Mouse (Mus musculus) hindbrain, embryonic 11.5 days (tissue): Measurements from ENCODE around the gene Pla2g4e. TPM values are rescaled to one million over a fixed set of nuclear protein-coding genes. Genes with fewer than 3 reads are reported as not detected.
A peak's percentile ranks its signal among the peaks of the same experiment; 100 is the strongest.
"Not testable (repeated sequence)": the region's sequence is repeated elsewhere in the genome, so short reads cannot be mapped to it uniquely, and the experiment has no call there.

Experiments used
- ATAC-seq: fragments of 200-750 bp; cut with Nextera tagmentation; 2 replicates; pipeline ENCODE4 v1.8.0; 2017; ENCODE audit warnings: mild to moderate bottlenecking, moderate TSS enrichment, moderate library complexity; ENCODE audit not compliant: low FRiP score
- DNase-seq: peaks from one replicate; pipeline ENCODE4 v3.0.0-alpha.2; 2015; ENCODE audit warnings: low spot score
- H3K27ac ChIP-seq: fragments of 300-500 bp; sonication (generic); 2 replicates; pipeline ENCODE4 v1.5.1; 2014; ENCODE audit warnings: mild to moderate bottlenecking, low read depth, low read length
- H3K27me3 ChIP-seq: fragments of 300-500 bp; sonication (generic); 2 replicates; pipeline ENCODE4 v1.6.1; 2014; ENCODE audit warnings: mild to moderate bottlenecking, low read length, moderate library complexity, mixed read lengths; ENCODE audit not compliant: control insufficient read depth, insufficient read depth
- H3K36me3 ChIP-seq: fragments of 300-500 bp; sonication (generic); 2 replicates; pipeline ENCODE4 v1.6.1; 2014; ENCODE audit warnings: mild to moderate bottlenecking, low read length, moderate library complexity, mixed read lengths; ENCODE audit not compliant: control insufficient read depth, insufficient read depth
- H3K4me1 ChIP-seq: fragments of 300-500 bp; sonication (generic); replicated peaks from 2 replicates; pipeline ENCODE4 v1.6.1; 2014; ENCODE audit warnings: low read length, mixed read lengths; ENCODE audit not compliant: control insufficient read depth, insufficient read depth
- H3K4me2 ChIP-seq: fragments of 300-500 bp; sonication (generic); replicated peaks from 2 replicates; pipeline ENCODE4 v1.6.1; 2014; ENCODE audit warnings: mild to moderate bottlenecking, low read depth, low read length
- H3K4me3 ChIP-seq: fragments of 300-500 bp; sonication (generic); 2 replicates; pipeline ENCODE4 v1.5.1; 2014; ENCODE audit warnings: low read depth, low read length
- H3K9ac ChIP-seq: fragments of 300-500 bp; sonication (generic); 2 replicates; pipeline ENCODE4 v1.6.1; 2014; ENCODE audit warnings: low read depth, low read length
- H3K9me3 ChIP-seq: fragments of 300-500 bp; sonication (generic); 2 replicates; pipeline ENCODE4 v1.6.1; 2016; ENCODE audit warnings: low read length; ENCODE audit not compliant: control insufficient read depth
- WGBS: fragments of 180-500 bp; shearing (Covaris S2); extraction: QIAGEN DNeasy Blood & Tissue Kit; methylation state at CpG from one replicate; pipeline ENCODE4 v1.1.7; 2014; 5-methylcytosine and 5-hydroxymethylcytosine counted together
- polyA plus RNA-seq: library from polyadenylated mRNA; unstranded; fragments of >200 nt; fragmentation: Nextera tagmentation; extraction: Ambion mirVana; gene quantifications from 2 replicates; pipeline ENCODE4 v1.2.1, GENCODE M21; 2014

Gene Pla2g4e
- polyA plus RNA-seq, 1 experiment from 2014 or later = 0.31 TPM

GRCm38 (mm10) chr2:120245421-120246016 lies 384 bp upstream of the Pla2g4e start:
- Histone ChIP-seq H3K9ac (peak overlapping the region; percentile 48), H3K9me3 (no peaks in the 10 kb centered on the region), H3K27ac (no peak overlapping the region), H3K27me3 (no peaks in the 10 kb centered on the region; the same call in 1 of the 2 replicates), H3K4me3 (peak overlapping the region; percentile 38), H3K4me1 (no peaks in the 10 kb centered on the region), H3K36me3 (no peaks in the 10 kb centered on the region), H3K4me2 (peak overlapping the region; percentile 64)
- no peak for ATAC-seq
- 12% methylated on average over 9 of the region's 9 CpGs for WGBS
- no peak for DNase-seq

GRCm38 (mm10) chr2:120243995-120244394 lies 1.1 kb downstream of the Pla2g4e start:
- whole genome bisulfite sequencing = 77% methylated on average over 2 of the region's 2 CpGs
- Histone ChIP-seq H3K4me1 (no peaks in the 10 kb centered on the region), H3K9ac (no peak overlapping the region), H3K27ac (no peak overlapping the region), H3K9me3 (no peaks in the 10 kb centered on the region), H3K4me3 (no peak overlapping the region), H3K36me3 (no peaks in the 10 kb centered on the region), H3K4me2 (no peak overlapping the region), H3K27me3 (no peaks in the 10 kb centered on the region; the same call in 1 of the 2 replicates)
- ATAC-seq (no peak), DNase-seq (no peak)

DNA sequence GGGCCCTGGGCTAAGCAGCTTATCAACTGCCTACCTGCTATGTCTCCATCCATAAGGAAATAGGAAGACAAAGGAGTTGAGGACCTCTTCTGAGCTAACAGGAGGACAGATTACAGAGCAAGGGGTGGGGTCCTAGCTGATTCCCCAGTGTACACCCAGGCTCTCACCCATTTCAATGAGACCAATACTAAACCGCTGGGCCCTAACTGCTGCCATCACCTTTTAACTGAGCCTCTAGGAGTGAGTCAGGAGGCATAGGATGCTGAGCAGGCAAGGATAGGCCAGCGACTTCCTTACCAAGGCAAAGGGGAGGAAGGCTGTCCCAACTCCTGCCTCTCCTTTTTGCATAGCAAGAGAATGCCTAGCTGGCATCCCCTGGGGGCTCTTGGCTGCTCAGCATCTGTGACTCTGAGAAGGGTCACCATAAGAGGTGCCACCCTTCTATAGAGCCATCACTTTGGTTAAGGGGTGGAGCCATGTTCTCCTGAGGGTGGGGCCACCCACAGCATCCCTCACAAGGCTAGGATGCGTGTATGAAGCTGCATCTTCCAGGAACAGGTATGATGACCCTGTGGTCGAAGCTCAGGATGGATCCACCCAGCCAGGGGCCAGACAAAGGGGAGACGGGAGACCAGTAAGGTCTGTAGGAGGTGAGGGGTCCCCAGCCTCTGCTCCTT lies 2.2 kb downstream of the Pla2g4e start:
- ATAC-seq (no peak), DNase-seq (no peak)
- Histone ChIP-seq H3K9ac (no peak overlapping the region), H3K4me2 (no peak overlapping the region), H3K4me1 (no peaks in the 10 kb centered on the region), H3K36me3 (no peaks in the 10 kb centered on the region), H3K9me3 (no peaks in the 10 kb centered on the region), H3K27me3 (no peaks in the 10 kb centered on the region; the same call in 1 of the 2 replicates), H3K27ac (no peak overlapping the region), H3K4me3 (no peak overlapping the region)
- 76% methylated on average over 5 of the region's 5 CpGs for WGBS

DNA sequence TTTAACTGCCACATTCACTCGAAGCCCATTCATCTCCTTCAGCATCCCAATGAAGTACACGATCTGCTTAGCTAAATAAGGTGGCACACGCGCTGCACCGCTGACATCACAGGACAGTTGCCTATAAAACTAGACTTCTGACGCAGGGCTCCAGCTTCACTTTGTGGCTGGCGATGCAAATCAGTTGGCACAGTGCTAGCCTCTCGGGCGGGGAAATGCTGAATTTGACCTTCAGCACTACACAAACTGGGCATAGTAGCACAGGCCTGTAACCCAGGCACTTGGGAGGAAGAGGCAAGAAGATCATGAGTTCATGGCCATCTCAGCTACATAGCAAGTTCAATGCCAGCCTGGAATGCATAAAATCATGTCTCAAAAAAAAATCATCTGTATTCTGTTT lies 6.4 kb downstream of the Pla2g4e start:
- WGBS = 93% methylated on average over 8 of the region's 9 CpGs
- ATAC-seq, H3K27me3 ChIP-seq, H3K9me3 ChIP-seq, H3K27ac ChIP-seq, H3K9ac ChIP-seq, H3K36me3 ChIP-seq, H3K4me1 ChIP-seq, H3K4me2 ChIP-seq, DNase-seq, H3K4me3 ChIP-seq: not testable (repeated sequence)

- no peaks in the 10 kb centered on the region for H3K4me1 ChIP-seq
- no peak for ATAC-seq
- WGBS = 68% methylated on average over 5 of the region's 5 CpGs
- H3K4me2 ChIP-seq = no peak overlapping the region
- H3K9me3 ChIP-seq = no peaks in the 10 kb centered on the region
- no peak overlapping the region for H3K27ac ChIP-seq
- no peak for DNase-seq
- H3K9ac ChIP-seq = no peak overlapping the region
- H3K36me3 ChIP-seq = no peaks in the 10 kb centered on the region
- H3K27me3 ChIP-seq = no peaks in the 10 kb centered on the region
- no peak overlapping the region for H3K4me3 ChIP-seq
Observed at GRCm38 (mm10) chr2:120237784-120238183, 7.4 kb downstream of the Pla2g4e start.

GRCm38 (mm10) chr2:120235947-120236640 lies 9.0 kb downstream of the Pla2g4e start:
- Histone ChIP-seq H3K9ac (no peak overlapping the region), H3K4me2 (no peak overlapping the region), H3K27me3 (no peaks in the 10 kb centered on the region), H3K4me1 (no peaks in the 10 kb centered on the region), H3K27ac (no peak overlapping the region), H3K36me3 (no peaks in the 10 kb centered on the region), H3K4me3 (no peak overlapping the region), H3K9me3 (no peaks in the 10 kb centered on the region)
- DNase-seq (no peak), ATAC-seq (no peak)
- 87% methylated on average over 3 of the region's 3 CpGs for WGBS

- H3K9ac ChIP-seq = no peak overlapping the region
- WGBS = 77% methylated on average over 3 of the region's 3 CpGs
Observed at GRCm38 (mm10) chr2:120235381-120235780, 9.8 kb downstream of the Pla2g4e start.

GRCm38 (mm10) chr2:120231642-120232041 lies 13.5 kb downstream of the Pla2g4e start:
- DNase-seq (no peak), ATAC-seq (no peak)
- no peaks in the 10 kb centered on the region for H3K9me3 ChIP-seq
- 65% methylated on average over 3 of the region's 3 CpGs for WGBS
- H3K4me2 ChIP-seq = no peak overlapping the region
- H3K27ac ChIP-seq = no peak overlapping the region
- H3K4me3 ChIP-seq = no peak overlapping the region
- H3K27me3 ChIP-seq = no peaks in the 10 kb centered on the region
- H3K36me3 ChIP-seq = no peaks in the 10 kb centered on the region
- no peaks in the 10 kb centered on the region for H3K4me1 ChIP-seq
- no peak overlapping the region for H3K9ac ChIP-seq

More at GRCm38 (mm10) chr2:120235381-120235780, 9.8 kb downstream of the Pla2g4e start:
- Histone ChIP-seq H3K4me3 (no peak overlapping the region), H3K27me3 (no peaks in the 10 kb centered on the region), H3K4me1 (no peaks in the 10 kb centered on the region), H3K27ac (no peak overlapping the region), H3K4me2 (no peak overlapping the region), H3K36me3 (no peaks in the 10 kb centered on the region), H3K9me3 (no peaks in the 10 kb centered on the region)
- ATAC-seq (no peak), DNase-seq (no peak)
